Mouse (Mus musculus): Measurements from ENCODE around the gene Gm37240.

Gene Gm37240

DNA sequence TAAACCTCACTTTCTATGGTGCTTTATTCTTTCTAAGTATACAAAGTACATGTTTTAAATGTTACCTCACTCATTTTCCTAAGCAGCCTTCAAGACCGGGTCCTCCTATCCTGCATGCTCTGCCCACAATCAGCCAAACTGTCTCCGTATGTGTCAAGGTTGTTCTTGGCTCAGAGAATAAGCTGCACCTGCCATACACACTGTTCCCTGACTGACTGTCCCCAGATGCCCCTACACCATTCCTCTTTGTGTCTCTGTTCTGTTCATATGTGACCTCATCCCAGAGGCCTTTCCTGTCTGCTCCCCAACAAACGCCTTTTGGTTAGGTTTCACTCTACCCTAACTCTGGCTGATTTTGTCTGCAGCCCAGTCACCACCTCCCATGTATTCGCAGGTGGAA is 60.0 kb downstream of the Gm37240 start:
- DNase-seq (ENCODE audit: low read depth), result no peak

GRCm38 (mm10) chr3:85820839-85821548 is 66.3 kb downstream of the Gm37240 start:
- no peak for DNase-seq (ENCODE audit: low read depth)

GRCm38 (mm10) chr3:85819319-85819718 is 68.0 kb downstream of the Gm37240 start:
- DNase-seq (ENCODE audit: low read depth), result no peak

DNA sequence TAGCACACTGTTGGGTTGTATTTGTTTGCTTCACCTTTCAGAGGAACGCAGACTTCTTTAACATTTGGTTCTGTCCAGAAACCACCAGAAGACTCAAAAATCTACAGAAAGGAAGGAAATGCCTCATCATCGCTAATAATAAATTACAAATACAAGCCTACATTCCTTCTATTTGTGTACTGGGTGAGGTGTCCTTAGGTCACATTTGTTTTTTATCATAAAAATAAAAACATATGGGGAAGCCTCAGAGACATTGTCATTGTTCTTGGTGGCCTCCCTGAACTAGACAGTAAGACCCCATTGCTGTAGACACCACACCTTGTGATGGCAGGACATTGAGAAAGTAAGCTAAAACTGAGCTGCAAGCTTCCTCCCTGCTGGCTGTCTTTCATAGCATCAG is 70.1 kb downstream of the Gm37240 start, which contains the start of gene Fam160a1:
Gene Fam160a1 (minus strand): TSS at position 101 of the 400 bp plus-strand sequence.
- no peak for DNase-seq (ENCODE audit: low read depth)

GRCm38 (mm10) chr3:85814241-85814640 is 73.1 kb downstream of the Gm37240 start:
- peak; percentile 88 for DNase-seq (ENCODE audit: low read depth)

DNA sequence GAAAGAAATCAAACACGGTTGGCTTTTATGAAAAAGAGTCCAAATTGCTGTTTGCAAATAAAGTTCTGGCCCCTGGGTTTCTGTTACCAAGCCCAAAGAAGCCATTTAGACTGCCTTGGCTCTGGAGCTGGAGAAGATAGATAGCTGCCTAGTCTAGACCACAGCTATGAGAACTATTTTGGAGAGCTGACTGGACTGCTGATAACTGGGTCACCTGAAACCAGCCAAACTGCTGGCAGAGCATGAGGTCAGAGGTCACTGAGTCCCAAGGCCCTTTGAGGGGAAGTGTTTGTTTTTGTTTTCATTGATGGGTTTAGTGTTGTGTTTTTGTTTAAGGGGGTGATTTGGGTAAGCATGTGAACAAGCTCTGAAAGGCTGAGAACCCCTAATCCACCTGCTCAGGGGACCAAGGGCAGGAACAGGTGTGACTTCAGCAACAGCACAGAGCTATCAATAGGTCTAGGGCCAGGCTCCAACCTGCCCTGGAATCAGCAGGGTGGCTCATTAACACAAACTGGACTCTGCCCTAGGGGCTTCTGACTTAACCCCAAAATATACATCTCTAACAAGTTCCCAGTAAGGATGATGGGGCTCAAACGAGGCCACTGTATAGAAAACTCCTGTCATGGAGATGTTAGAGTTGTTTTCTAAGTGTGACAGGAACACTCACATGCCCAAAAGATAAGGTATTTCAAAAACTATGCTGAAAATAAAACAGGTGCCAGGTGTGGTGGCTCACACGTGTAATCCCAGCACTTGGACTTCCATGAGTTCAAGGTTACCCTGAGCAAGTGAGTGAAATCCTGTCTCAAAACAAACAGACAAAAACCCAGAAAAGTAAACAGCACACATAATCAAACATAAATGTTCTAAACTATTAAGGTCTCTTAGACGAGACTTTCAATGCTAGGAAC is 74.0 kb downstream of the Gm37240 start:
- no peak for DNase-seq (ENCODE audit: low read depth)

DNA sequence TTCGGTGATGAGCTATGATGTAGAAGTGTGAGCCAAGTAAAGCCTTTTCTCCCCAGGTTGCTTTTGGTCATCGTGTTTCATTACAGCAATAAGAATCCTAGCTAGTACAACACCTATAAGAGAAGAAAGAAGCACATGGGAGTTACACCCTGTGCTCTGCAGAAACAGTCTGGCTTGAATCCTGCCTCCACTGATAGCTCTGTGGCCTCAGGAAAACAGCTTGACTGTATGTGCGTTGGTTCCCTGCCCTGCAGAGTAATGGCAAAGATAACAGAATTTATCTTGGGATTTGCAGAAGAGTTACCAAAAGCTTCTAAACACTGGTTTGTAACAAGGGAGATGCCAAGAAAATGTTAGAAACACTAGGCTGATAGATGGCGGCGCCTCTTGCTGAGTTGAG is 75.3 kb downstream of the Gm37240 start:
- no peak for DNase-seq (ENCODE audit: low read depth)

DNA sequence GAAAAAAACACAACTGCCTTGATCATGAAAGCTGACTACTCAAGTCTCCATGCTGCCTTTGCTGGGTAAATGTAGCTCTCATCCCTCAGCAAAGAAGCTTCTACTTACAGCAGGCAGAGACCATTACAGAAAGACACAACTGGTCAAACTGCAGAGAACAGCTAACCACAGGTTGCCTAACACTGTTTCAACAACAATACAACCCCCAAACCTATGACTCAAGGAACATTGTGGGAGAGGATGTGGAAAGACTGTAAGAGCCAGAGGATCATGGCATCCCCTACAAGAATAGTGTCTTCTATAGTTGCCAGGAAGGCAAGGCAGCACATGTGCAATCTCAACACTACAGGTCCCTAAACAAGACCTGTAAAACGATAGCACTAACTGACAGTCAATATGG is 94.2 kb downstream of the Gm37240 start:
- DNase-seq (ENCODE audit: low read depth), result no peak

DNA sequence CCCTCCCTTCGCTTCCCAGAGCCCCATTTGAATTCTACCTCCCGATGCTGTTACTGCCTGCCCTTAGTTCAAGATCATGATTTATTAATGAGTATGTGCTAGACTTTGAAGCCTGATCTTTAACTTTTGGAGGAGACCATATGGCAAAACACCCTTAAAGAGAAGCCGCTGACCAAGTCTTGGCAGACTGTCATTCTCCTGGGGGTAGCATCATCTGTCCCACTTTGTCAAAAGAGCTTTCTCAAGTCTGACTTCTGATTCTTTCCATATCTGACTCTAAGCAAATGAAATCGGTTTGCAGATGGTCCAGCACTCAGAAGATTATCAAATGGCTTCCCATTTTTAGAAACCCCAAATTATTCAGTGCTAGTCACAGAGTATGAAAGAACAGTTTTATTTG is 97.6 kb downstream of the Gm37240 start:
- DNase-seq (ENCODE audit: low read depth), result no peak

GRCm38 (mm10) chr3:85786501-85786900 is 100.8 kb downstream of the Gm37240 start:
- no peak for DNase-seq (ENCODE audit: low read depth)

DNA sequence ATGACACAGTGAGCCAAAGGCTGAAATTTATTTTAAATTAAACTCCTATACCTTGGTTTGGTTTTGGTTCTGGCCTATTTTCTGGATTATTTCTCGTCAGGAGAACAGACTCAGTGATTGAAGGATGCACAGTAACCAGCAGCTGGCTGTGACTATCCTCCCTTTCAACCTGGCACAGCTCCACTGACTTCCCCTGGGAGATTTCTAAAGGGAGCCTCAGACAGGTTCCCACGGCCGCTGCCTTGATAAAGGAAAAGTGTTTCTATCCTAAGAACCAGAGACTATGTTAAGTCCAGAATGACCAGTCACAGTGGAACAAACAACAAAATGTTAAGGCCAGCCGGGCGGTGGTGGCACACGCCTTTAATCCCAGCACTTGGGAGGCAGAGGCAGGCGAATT is 106.4 kb downstream of the Gm37240 start:
- no peak for DNase-seq (ENCODE audit: low read depth)

GRCm38 (mm10) chr3:85780332-85780731 is 107.0 kb downstream of the Gm37240 start:
- no peak for DNase-seq (ENCODE audit: low read depth)

GRCm38 (mm10) chr3:85777841-85778240 is 109.5 kb downstream of the Gm37240 start:
- DNase-seq (ENCODE audit: low read depth), result no peak

- no peak for DNase-seq (ENCODE audit: low read depth)
These were observed 110.0 kb downstream of the Gm37240 start for GRCm38 (mm10) chr3:85777356-85777755.

DNA sequence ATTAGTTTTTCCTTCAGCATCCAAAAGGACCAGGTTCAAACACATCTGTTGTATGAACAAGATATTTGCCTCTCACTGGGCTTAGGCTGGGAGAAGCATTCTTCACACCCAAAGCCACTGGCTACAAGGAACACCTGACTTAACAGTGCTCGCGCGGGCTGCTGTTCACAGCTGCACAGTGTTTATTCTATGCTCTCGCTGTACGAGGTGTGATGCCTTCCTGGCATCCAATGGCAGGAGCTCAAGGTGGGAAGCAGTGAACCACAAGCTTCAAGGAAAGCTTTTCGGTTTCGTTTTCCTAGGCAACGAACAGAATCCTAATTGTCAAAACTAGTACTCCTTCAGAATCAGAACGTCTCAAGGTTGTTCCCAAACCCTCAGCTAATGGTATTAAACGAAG is 110.6 kb downstream of the Gm37240 start:
- DNase-seq (ENCODE audit: low read depth), result no peak

GRCm38 (mm10) chr3:85776126-85776525 is 111.2 kb downstream of the Gm37240 start:
- DNase-seq (ENCODE audit: low read depth), result no peak

DNA sequence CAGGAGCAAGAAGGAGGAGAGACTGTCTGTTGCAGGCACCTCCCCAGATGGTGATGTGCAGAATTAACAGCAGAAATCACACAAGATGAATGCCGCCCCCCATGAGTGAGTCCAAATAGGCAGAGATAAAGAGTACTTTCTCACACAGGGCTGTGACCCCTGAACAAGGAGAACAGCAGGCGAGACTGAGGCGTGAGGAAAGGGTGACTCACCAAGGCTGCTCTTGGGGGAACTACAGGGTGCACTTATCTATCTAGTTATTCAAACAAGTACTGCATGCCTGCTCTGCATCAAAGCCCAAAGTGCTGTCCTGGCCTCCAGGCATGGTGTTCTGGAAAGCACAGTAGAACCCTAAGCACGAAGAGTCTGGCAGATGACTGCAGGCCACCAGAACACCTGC is 113.4 kb downstream of the Gm37240 start:
- DNase-seq (ENCODE audit: low read depth), result no peak

- no peak for DNase-seq (ENCODE audit: low read depth)
These were observed 113.9 kb downstream of the Gm37240 start for GRCm38 (mm10) chr3:85773425-85773824.

GRCm38 (mm10) chr3:85764937-85765337 is 122.4 kb downstream of the Gm37240 start:
- no peak for DNase-seq (ENCODE audit: low read depth)

DNA sequence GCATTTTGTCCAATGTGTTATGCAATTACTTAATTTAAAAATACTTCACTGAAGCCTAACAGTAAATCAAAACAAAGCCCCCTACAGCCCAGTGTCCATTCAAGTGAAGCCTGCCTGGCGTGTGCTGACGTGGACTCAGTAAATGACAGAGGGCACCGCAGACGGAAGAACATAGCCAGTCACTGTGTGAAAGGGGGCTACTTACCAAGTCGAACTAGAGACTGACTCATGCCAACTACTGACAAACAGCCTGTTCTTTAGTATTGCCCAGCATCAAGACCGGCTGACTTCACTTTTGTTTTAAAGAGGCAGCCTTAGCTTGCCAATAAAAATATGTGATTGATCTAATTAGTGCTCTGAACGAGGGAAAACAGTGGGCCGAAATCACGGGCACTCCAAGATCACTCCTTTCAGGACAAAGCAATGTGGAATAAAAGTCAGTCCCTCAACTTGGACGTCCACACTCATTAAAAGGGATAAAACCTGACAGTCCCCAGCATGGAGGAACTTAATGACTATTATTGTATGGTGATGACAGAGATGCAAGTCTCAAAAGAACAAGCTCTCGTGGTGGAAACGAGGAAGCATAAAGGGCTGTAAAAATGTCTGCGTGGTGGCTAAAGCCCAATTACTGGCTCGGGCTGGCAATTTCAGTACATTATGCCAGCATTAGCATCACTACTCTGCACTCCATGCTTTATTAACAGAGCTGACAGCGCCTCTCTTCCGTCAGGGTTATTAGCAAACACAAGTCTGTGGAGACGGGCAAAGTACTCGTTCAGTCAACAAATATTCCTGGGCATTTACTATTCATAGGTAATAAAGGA is 123.1 kb downstream of the Gm37240 start:
- DNase-seq (ENCODE audit: low read depth), result peak; percentile 20

GRCm38 (mm10) chr3:85757944-85758343 is 129.4 kb downstream of the Gm37240 start:
- DNase-seq (ENCODE audit: low read depth), result no peak

DNA sequence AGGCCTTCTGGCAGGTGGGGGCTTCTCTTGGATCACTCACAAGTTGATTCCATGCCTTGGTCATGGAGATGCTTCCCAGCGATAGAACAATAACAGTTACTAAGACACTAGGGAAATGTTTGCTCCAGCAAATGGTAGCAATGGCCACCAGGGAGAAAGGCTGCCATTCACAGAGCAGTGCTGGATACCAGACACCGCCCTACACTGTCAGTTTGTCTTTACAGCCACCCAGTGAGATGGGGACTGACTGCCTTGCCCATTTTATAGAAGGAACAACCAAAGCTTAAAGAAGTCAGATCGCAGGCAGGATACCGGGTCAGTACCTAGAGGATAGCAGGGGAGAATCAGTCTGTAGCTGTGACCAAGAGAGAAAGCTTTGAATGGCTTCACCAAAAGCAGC is 129.9 kb downstream of the Gm37240 start:
- no peak for DNase-seq (ENCODE audit: low read depth)

All from fibroblast of lung, adult 2 months (primary cell).